Mouse (Mus musculus) stomach, postnatal 0 days (tissue): ENCODE data around the gene Fes.

ENCODE experiments used
- CTCF ChIP-seq: IDR thresholded peaks from 2 replicates; pipeline ENCODE4 v1.5.1; 2016; ENCODE audit warnings: antibody characterized with exemption, low read depth, mild to moderate bottlenecking, moderate library complexity
- EP300 ChIP-seq: optimal IDR thresholded peaks from 2 replicates; pipeline ENCODE3; 2016; ENCODE audit warnings: antibody characterized with exemption

DNA sequence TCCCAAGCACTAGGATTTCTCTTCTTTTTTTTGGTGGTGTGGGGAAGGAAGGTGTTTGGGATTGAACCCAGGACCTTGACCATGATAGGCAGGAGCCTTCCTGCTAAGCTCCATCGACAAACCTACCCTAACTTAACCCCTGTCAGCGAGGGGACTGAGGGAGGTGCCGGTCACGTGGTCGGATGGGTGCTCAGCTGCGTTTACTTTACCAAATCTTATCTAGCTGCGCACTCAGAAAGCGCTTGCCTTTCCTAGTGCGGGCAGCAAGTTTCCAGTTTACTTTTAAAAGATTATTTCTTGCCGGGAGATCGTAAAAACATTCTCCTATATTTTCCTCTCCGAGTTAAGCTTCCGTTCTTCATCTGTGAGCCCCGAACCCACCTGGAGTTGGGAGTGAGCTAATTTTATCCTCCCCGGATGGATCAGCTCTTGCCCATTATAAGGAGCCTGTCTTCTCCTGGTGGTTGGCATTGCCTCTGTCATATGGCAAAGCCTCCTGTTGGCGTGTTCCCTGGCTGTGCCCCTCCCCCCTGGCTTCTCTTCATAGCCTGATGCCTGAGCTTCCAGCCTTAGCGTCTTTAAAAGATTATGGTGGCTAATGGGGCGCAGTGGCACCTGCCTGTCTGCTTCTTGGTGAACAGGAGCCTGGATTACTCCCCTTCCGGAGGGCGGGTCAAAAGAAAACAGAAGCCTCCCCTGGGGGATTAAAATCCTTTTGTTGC is 35.2 kb upstream of the Fes start:
- TF ChIP-seq CTCF (peak; percentile 15; the same call in 1 of the 2 replicates), EP300 (no peak)
